ENCODE assay signal across 8 mouse cellular contexts in genomic region chr11:117611068-117611467, GRCm38 (mm10). TPM values are rescaled to one million over a fixed set of nuclear protein-coding genes. Genes with fewer than 3 reads are reported as not detected.
DNase-seq lines count a peak whose midpoint lies in the region; ATAC-seq and TF ChIP-seq lines count a peak whose summit lies in the region.

No protein-coding gene starts in this region.

- peaks cover 16% of the 10 kb centered on the region for H3K27me3 ChIP-seq in heart, embryonic 16.5 days (ENCODE audit: control insufficient read depth, insufficient read depth, low read length)
- H3K27me3 ChIP-seq in kidney, postnatal 0 days (ENCODE audit: insufficient read depth, low read length), result peaks cover 5% of the 10 kb centered on the region; the same call in 1 of the 2 replicates
- no peaks in the 10 kb centered on the region; the same call in 1 of the 2 replicates for H3K27me3 ChIP-seq in spleen, adult 2 months (ENCODE audit: control insufficient read depth, insufficient read depth, low read length)

- H3K9me3 ChIP-seq in heart, embryonic 16.5 days (replicated peaks; ENCODE audit: control insufficient read depth, low read length), result no peaks in the 10 kb centered on the region
- H3K9me3 ChIP-seq in kidney, postnatal 0 days (replicated peaks; ENCODE audit: low read length), result no peaks in the 10 kb centered on the region

- ATAC-seq in heart, embryonic 16.5 days (replicated peaks; ENCODE audit: extremely low read depth, insufficient read depth, low FRiP score), result peak; percentile 65
- ATAC-seq in kidney, postnatal 0 days (replicated peaks; ENCODE audit: low FRiP score, low read depth), result peak; percentile 57

- TF ChIP-seq POLR2A in embryonic fibroblast, embryonic 13.5 days (IDR thresholded peaks at IDR 0.05; ENCODE audit: low read depth, low read length), result no peak
- no peak for TF ChIP-seq POLR2A in spleen, adult 2 months (IDR thresholded peaks at IDR 0.05; ENCODE audit: low read depth, low read length)

- TF ChIP-seq CTCF in embryonic fibroblast, embryonic 13.5 days (IDR thresholded peaks at IDR 0.05; ENCODE audit: borderline replicate concordance, insufficient read depth, low read length), result no peak
- no peak for TF ChIP-seq CTCF in kidney, postnatal 0 days (IDR thresholded peaks at IDR 0.05; ENCODE audit: low read depth)
- no peak for TF ChIP-seq CTCF in spleen, adult 2 months (IDR thresholded peaks at IDR 0.05; ENCODE audit: extremely low read depth, insufficient read depth, insufficient read length, insufficient replicate concordance)

- no peaks in the 10 kb centered on the region for H3K36me3 ChIP-seq in heart, embryonic 16.5 days (ENCODE audit: control insufficient read depth, insufficient read depth)
- H3K36me3 ChIP-seq in kidney, postnatal 0 days (ENCODE audit: insufficient read depth, low read length), result no peaks in the 10 kb centered on the region
- H3K36me3 ChIP-seq in spleen, adult 2 months (ENCODE audit: control insufficient read depth, insufficient read depth, low read length), result no peaks in the 10 kb centered on the region

- peak overlapping the region; percentile 15 for H3K4me3 ChIP-seq in embryonic fibroblast, embryonic 13.5 days (ENCODE audit: insufficient read depth, low read length)
- H3K4me3 ChIP-seq in heart, embryonic 16.5 days (ENCODE audit: low read length), result peak overlapping the region; percentile 39
- H3K4me3 ChIP-seq in kidney, postnatal 0 days (replicated peaks; ENCODE audit: low read depth, low read length), result 0 out of 2 replicates have a peak overlapping the region, but pooled peaks have one; percentile 3
- peak overlapping the region; percentile 48; the same call in 1 of the 2 replicates for H3K4me3 ChIP-seq in spleen, adult 2 months (ENCODE audit: extremely low read depth, insufficient read depth, insufficient read length)

- peak; percentile 46 to 55 for DNase-seq in CD8-positive naive resting alpha-beta T cell, adult 2 months (ENCODE audit: low read depth in 2 of 2, low spot score in 2 of 2)
- peak; percentile 99 for DNase-seq in R1 (ENCODE audit: low read depth, low spot score)
- DNase-seq in kidney, postnatal 0 days (ENCODE audit: low spot score), result peak; percentile 86
- DNase-seq in lung, postnatal 25 days (ENCODE audit: low spot score), result peak; percentile 83
- peak; percentile 27 to 70 for DNase-seq in spleen, adult 2 months (ENCODE audit: low read depth in 1 of 2, low spot score in 2 of 2)
- no peak for DNase-seq in cerebellum, postnatal 14 days

- 3% methylated on average over 13 of the region's 13 CpGs for WGBS in heart, embryonic 16.5 days
- 3% methylated on average over 13 of the region's 13 CpGs for WGBS in kidney, postnatal 0 days
- 1% methylated on average over 13 of the region's 13 CpGs for WGBS in spleen, adult 2 months

- peak overlapping the region; percentile 40; the same call in 1 of the 2 replicates for H3K9ac ChIP-seq in heart, embryonic 16.5 days (ENCODE audit: low read length)
- H3K9ac ChIP-seq in kidney, postnatal 0 days (ENCODE audit: low read depth, low read length), result no peak overlapping the region

- no peak overlapping the region for H3K27ac ChIP-seq in embryonic fibroblast, embryonic 13.5 days (ENCODE audit: insufficient read depth, low read length)
- H3K27ac ChIP-seq in heart, embryonic 16.5 days (ENCODE audit: low read length), result no peak overlapping the region
- no peak overlapping the region for H3K27ac ChIP-seq in kidney, postnatal 0 days
- H3K27ac ChIP-seq in spleen, adult 2 months (ENCODE audit: insufficient read depth, low read length), result no peak overlapping the region

- peak overlapping the region; percentile 57 for H3K4me2 ChIP-seq in heart, embryonic 16.5 days (ENCODE audit: low read depth, low read length)
- peak overlapping the region; percentile 38 for H3K4me2 ChIP-seq in kidney, postnatal 0 days (ENCODE audit: low read length)

- H3K4me1 ChIP-seq in embryonic fibroblast, embryonic 13.5 days (ENCODE audit: control insufficient read depth, insufficient read depth, low read length), result no peaks in the 10 kb centered on the region
- peaks cover 12% of the 10 kb centered on the region for H3K4me1 ChIP-seq in heart, embryonic 16.5 days (ENCODE audit: control insufficient read depth, insufficient read depth, low read length)
- H3K4me1 ChIP-seq in kidney, postnatal 0 days (replicated peaks; ENCODE audit: insufficient read depth, low read length), result 0 out of 2 replicates have a peak, but pooled peaks cover 2% of the 10 kb centered on the region
- peaks cover 4% of the 10 kb centered on the region; the same call in 1 of the 2 replicates for H3K4me1 ChIP-seq in spleen, adult 2 months (ENCODE audit: control insufficient read depth, insufficient read depth, insufficient read length)

RNA-seq across cellular contexts. Expression of gene Tnrc6c, which starts 43.0 kb away (rescaled TPM):
- 17.9 and 24.8 TPM in 2 replicates for polyA plus RNA-seq in embryonic fibroblast, embryonic 13.5 days (2011; ENCODE audit: insufficient read length, low read depth, missing spikeins)
- polyA plus RNA-seq in heart, embryonic 16.5 days (2015; fragmentation: Nextera tagmentation; extraction: Ambion mirVana), result 6.1 and 6.5 TPM in 2 replicates
- 8.7 and 8.8 TPM in 2 replicates for polyA plus RNA-seq in kidney, postnatal 0 days (2015; fragmentation: Nextera tagmentation; extraction: Ambion mirVana)
- 22.7 and 29.1 TPM in 2 replicates for polyA plus RNA-seq in spleen, adult 2 months (2012; rRNA removed)

Comparison
In these comparisons a context has a peak if more than half of its experiments do, and no peak if none do; other contexts are left out.
1. DNase-seq: peak in CD8-positive naive resting alpha-beta T cell, adult 2 months (2 of 2), R1 (single experiment), kidney, postnatal 0 days (single experiment), lung, postnatal 25 days (single experiment) and spleen, adult 2 months (2 of 2); none in cerebellum, postnatal 14 days (0 of 2).
2. Peak in every context shown above with its lines, with median percentiles within 50 percentile points of each other: H3K4me3 ChIP-seq.